Mouse (Mus musculus) testis, adult 2 months (tissue): ENCODE data around the gene Tmem247.

ENCODE experiments used
- CTCF ChIP-seq: fragments of 200-500 bp; IDR thresholded peaks from 2 replicates; pipeline ENCODE4 v1.5.1; 2012; ENCODE audit warnings: low read depth, mild to moderate bottlenecking, inconsistent platforms, low read length, moderate library complexity; ENCODE audit not compliant: control insufficient read depth, insufficient read depth, insufficient replicate concordance
- POLR2A ChIP-seq: fragments of 200-500 bp; IDR thresholded peaks from 2 replicates; pipeline ENCODE4 v1.6.1; 2012; ENCODE audit warnings: low read depth, mild to moderate bottlenecking, inconsistent platforms, low read length, moderate library complexity; ENCODE audit not compliant: control insufficient read depth

DNA sequence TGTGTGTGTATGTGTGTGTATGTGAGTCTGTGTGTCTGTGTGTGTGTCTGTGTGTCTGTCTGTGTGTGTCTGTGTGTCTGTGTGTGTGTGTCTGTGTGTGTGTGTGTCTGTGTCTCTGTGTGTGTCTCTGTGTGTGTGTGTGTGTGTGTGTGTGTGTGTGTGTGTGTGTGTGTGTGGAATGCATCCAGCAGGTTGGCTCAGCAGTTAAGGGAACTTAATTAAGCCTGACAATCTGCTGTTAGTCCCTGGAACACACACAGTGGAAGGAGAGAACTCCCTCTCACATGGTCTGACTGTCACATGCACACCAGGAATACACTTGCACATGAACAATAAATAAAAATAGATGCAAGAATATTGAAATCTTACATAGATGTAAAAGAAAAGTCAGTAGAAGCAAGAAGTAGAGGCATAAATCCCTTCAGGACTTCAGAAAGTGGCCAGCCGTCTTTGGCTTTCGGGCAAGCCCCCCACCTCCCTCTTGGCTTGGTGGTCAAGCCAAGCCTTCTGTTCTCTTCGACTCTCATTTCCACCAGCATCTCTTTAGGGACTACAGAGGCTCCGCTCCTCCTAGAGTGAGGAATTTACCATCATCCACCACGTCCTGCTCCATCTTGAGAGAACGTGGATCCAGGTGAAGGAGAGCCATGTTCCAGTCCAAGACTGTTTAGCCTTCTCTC lies 19.5 kb upstream of the Tmem247 start:
- TF ChIP-seq CTCF (no peak), POLR2A (no peak)
